Mouse (Mus musculus) cerebellum, postnatal 10 days (tissue): ENCODE data around the gene Gatd1.

Experiments used
- DNase-seq, 2 experiments: peaks; one replicate each; pipeline ENCODE4 v3.0.0; 2021; ENCODE audit warnings: mixed read lengths in 2 of 2

The Gatd1 gene

GRCm38 (mm10) chr7:141388487-141389109 is 25.3 kb downstream of the Gatd1 start:
- DNase-seq, result no peak

- no peak for DNase-seq
Observed at GRCm38 (mm10) chr7:141387807-141388486, 26.0 kb downstream of the Gatd1 start.

- DNase-seq, result no peak
Observed at GRCm38 (mm10) chr7:141381068-141381835, 32.7 kb downstream of the Gatd1 start.

GRCm38 (mm10) chr7:141379584-141379983 is 34.4 kb downstream of the Gatd1 start:
- no peak for DNase-seq

GRCm38 (mm10) chr7:141374399-141374798 is 39.5 kb downstream of the Gatd1 start:
- no peak for DNase-seq

GRCm38 (mm10) chr7:141373611-141374010 is 40.3 kb downstream of the Gatd1 start:
- DNase-seq, result peak; percentile 46 to 48

GRCm38 (mm10) chr7:141371942-141372595 is 41.9 kb downstream of the Gatd1 start:
- no peak for DNase-seq

GRCm38 (mm10) chr7:141369918-141370317 is 44.0 kb downstream of the Gatd1 start:
- DNase-seq, result no peak

GRCm38 (mm10) chr7:141367358-141367757 is 46.6 kb downstream of the Gatd1 start:
- no peak for DNase-seq

GRCm38 (mm10) chr7:141365049-141365445 is 48.9 kb downstream of the Gatd1 start:
- DNase-seq, result no peak

GRCm38 (mm10) chr7:141364349-141365048 is 49.4 kb downstream of the Gatd1 start:
- DNase-seq, result no peak

- no peak for DNase-seq
Observed at GRCm38 (mm10) chr7:141363752-141364125, 50.2 kb downstream of the Gatd1 start.

GRCm38 (mm10) chr7:141363106-141363751 is 50.7 kb downstream of the Gatd1 start:
- peak; percentile 91 to 93 for DNase-seq

- peak; percentile 82 to 86 for DNase-seq
Observed at GRCm38 (mm10) chr7:141361510-141361909, 52.4 kb downstream of the Gatd1 start.
